Mouse (Mus musculus) ES-E14 (cell line): ENCODE data around the gene Mboat2.

Experiments
- CHD2 ChIP-seq: IDR thresholded peaks from 2 replicates; pipeline ENCODE4 v1.6.1; 2014; ENCODE audit warnings: mild to moderate bottlenecking, low read depth, low read length, inconsistent platforms
- ZNF384 ChIP-seq: IDR thresholded peaks from 2 replicates; pipeline ENCODE4 v1.6.1; 2012; ENCODE audit warnings: low read depth, low read length, inconsistent platforms

GRCm38 (mm10) chr12:24962362-24962967 is 131.8 kb downstream of the Mboat2 start:
- no peak for TF ChIP-seq ZNF384
- no peak for TF ChIP-seq CHD2
